Mouse (Mus musculus): ENCODE data around the gene Ccdc50. TPM values are rescaled to one million over a fixed set of nuclear protein-coding genes. Genes with fewer than 3 reads are reported as not detected.
A peak's percentile ranks its signal among the peaks of the same experiment; 100 is the strongest.

The Ccdc50 gene
- total RNA-seq (2021): 100 to 1,000 TPM; 104 to 105 TPM

GRCm38 (mm10) chr16:27388761-27389451, at the start of gene Ccdc50:
TSS of gene Ccdc50 (plus strand) at chr16:27388869.
- intact Hi-C loops (cut with DNase I): no loop called here
- DNase-seq: peak; percentile 83

DNA sequence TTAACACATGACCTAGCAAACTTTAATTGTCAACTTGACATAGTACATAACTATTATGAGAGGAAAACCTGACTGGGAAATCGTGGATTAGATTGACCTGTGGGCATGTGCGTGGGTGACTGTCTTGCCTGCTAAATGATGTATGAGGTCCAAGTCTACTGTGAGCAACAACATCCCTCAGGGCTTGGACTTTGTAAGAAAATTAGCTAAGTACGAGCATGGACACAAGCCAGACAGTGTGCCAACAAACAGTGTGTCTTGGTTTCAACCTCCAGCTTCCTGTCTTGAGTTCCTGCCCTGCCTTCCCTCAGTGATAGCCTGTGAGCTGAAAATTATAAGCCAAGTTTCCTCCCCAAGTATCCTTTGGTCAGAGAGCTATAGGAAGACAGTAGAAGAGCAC, 41.1 kb upstream of the Ccdc50 start:
- intact Hi-C loops (cut with DNase I): no loop called here
- DNase-seq: no peak

GRCm38 (mm10) chr16:27348359-27348758, 40.3 kb upstream of the Ccdc50 start:
- DNase-seq: no peak
- intact Hi-C loops (cut with DNase I): no loop called here

DNA sequence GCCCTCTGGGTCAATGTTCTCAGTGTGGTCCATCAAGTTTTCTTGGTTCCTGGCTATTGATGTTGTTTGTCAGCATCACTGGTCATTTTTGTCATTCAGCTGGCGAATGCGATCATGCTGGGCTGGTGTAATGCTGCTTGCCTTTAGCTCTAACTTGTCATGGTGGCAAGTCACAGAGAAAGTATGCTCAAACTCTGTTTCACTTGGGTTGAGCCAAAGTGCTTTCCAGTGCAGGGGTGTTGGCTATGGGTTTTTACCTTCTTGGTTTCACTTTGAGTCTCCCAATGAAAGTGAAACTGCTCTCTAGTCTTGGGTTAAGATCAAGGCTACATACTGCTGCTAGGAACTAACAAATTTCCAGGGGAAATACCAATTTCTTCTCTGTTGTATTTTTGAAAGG, 39.4 kb upstream of the Ccdc50 start:
- DNase-seq: no peak
- intact Hi-C loops (cut with DNase I): no loop called here

DNA sequence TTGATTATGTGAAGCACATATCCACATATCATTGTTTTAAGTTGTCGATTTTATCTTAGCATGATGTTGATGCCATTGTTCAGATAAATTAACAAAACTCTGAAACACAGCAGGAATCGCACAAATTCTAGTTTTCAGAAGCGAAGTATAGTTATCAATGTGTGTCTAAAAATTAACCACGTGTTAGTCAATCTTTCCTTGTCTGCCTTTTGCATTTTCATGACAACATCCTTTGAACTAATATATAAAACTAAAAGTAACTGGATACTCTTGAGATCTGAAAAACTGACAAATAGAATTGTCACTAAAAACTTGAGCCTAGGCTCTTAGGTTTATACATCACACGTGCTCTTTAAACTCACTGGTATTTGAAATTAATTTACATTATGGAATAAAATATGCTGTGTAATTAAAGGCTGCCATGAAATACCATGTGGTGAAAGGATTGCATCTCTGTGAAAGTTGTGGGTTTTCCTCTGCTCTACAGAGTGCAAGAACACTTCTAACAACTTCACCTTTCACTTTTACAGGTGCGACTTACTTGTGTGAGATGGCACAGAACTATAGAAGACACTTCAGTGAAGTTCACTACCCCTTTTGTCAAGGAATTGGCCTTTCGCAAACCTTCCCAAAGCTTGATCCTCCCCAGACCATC, 38.7 kb upstream of the Ccdc50 start:
- no peak for DNase-seq
- intact Hi-C loops (cut with DNase I): no loop called here

DNA sequence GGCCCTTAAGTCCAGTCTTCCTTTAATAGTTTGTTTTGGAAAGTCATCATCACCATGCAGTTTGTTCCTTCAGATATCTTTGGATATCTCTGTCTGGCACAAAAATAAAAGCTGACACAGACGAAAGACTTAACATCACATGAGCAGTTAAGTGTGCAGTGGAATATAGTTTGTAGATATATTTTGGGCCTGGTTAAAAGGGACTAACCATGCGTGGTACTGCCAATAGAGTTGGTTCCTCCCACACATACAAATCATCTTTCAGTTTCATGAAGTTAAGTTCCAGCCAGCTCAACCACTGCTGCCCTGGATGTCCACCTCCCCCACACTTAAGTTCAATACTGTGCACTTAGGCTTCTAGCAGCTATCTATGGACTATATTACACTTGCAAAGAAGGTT, 34.2 kb upstream of the Ccdc50 start:
- intact Hi-C loops (cut with DNase I): no loop called here
- no peak for DNase-seq

DNA sequence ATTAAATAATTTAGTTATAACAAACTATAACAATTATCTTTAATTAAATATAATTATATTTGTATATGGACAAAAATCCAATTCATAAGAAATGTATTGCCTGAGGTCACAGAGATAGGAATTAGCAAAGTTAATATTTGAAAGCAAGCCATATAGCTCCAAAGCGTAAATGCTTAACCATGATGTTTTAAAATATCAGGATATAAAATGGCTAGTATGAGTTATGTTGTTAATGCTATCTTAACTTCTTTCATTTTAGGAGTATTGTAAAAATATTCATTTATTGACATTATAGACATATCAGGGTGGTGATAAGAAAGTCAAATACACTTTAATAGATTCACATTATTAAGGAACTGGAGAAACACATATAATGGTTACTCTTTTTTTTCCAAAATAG, 28.6 kb upstream of the Ccdc50 start:
- intact Hi-C loops (cut with DNase I): no loop called here

GRCm38 (mm10) chr16:27370191-27370590, 18.5 kb upstream of the Ccdc50 start, which contains the start of gene Uts2b:
TSS of gene Uts2b (minus strand) at chr16:27370239.
- DNase-seq: no peak
- intact Hi-C loops (cut with DNase I): no loop called here

More for the DNA sequence above, 28.6 kb upstream of the Ccdc50 start:
- no peak for DNase-seq

GRCm38 (mm10) chr16:27370700-27371099, 18.0 kb upstream of the Ccdc50 start:
- intact Hi-C loops (cut with DNase I): no loop called here
- no peak for DNase-seq

DNA sequence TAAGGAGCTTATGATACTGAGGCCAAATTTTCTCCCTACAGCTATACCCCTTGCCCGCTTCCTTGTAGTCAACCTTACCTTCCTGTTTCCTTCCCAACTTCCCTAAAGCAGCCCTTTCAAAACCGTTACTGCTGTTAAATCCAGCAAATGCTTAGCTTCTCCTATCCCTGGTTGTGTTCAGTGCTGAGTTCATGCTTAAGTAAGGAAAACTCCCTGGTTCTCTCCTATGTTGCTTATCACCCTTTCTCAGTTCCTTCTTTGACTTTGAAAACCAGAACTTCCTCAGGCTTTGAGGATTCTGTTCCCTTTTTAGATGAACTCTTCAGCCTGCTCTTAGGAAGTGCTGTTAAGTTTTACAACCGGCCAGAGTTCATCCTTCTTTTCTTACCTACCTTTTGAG, 14.5 kb upstream of the Ccdc50 start:
- intact Hi-C loops (cut with DNase I): no loop called here
- no peak for DNase-seq

GRCm38 (mm10) chr16:27375318-27375717, 13.4 kb upstream of the Ccdc50 start:
- intact Hi-C loops (cut with DNase I): no loop called here
- no peak for DNase-seq

DNA sequence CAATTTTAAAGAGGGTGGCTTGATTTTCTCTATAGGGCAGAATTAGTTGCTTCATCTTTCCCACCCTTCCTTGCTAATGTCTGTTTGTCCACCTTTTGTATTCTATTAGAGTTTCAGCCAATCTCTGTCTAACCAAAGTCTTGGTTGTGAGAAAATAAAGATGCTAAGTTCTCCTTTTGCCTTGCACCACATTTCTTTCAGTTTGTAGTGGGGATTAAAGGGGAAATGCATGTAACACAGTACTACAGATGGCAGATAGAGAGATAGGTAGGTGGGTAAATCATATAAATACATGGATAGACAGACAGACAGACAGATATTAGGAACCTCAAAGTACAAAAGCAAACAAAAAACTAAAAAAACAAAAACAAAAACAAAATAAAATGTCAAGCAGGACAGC, 12.1 kb upstream of the Ccdc50 start:
- DNase-seq: no peak
- intact Hi-C loops (cut with DNase I): no loop called here

GRCm38 (mm10) chr16:27382217-27382616, 6.5 kb upstream of the Ccdc50 start:
- intact Hi-C loops (cut with DNase I): no loop called here
- no peak for DNase-seq

GRCm38 (mm10) chr16:27384893-27385603, 3.6 kb upstream of the Ccdc50 start:
- no peak for DNase-seq
- intact Hi-C loops (cut with DNase I): no loop called here

GRCm38 (mm10) chr16:27385649-27386048, 3.0 kb upstream of the Ccdc50 start:
- intact Hi-C loops (cut with DNase I): no loop called here
- DNase-seq: no peak

- DNase-seq: no peak
- intact Hi-C loops (cut with DNase I): no loop called here
Measured at GRCm38 (mm10) chr16:27386850-27387407, 1.7 kb upstream of the Ccdc50 start.

DNA sequence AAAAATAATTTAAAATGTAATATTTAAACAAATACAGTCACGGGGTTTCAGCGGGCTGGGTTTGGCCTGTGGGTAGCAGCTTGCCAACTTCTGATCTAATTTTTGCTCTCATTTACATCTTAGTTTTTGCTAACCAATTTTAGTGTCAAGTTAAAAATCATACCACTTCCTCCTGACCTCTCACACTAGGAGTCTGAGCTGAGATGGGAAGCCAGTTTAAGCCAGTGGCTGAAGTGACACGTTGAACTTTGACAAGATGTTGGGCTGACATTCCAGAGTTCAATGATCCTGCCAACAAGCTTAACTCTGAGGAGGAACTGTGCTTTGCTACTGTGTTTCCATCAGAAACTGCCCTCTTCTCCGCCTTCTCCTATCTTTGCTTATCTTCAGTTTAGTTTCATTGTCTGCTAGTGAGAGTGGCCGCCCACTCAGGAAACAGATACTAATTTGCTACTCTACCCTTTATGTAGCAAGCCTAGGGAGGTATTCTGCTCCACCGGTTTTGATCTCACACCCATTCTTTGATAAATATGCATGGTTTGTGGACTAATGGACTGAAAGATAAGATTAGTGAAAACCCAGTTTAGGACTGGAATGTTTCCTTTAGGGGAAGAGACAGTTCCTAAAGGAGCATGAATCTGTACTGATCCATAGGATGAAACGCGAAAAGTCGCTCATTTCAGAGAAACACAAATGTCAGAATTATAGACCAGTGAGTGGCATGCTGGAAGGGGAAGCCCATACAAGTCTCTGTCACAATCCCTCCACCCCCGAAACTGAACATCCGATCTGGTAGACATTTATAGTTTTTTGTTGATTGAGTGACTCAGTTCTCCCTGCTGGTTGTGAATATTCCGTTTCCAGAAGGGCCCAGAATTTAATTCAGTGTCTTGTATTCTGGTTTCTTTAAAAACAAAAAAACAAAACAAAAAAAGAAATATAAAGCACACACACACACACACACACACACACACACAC, 746 bp upstream of the Ccdc50 start:
- DNase-seq: no peak
- intact Hi-C loops (cut with DNase I): no loop called here

DNA sequence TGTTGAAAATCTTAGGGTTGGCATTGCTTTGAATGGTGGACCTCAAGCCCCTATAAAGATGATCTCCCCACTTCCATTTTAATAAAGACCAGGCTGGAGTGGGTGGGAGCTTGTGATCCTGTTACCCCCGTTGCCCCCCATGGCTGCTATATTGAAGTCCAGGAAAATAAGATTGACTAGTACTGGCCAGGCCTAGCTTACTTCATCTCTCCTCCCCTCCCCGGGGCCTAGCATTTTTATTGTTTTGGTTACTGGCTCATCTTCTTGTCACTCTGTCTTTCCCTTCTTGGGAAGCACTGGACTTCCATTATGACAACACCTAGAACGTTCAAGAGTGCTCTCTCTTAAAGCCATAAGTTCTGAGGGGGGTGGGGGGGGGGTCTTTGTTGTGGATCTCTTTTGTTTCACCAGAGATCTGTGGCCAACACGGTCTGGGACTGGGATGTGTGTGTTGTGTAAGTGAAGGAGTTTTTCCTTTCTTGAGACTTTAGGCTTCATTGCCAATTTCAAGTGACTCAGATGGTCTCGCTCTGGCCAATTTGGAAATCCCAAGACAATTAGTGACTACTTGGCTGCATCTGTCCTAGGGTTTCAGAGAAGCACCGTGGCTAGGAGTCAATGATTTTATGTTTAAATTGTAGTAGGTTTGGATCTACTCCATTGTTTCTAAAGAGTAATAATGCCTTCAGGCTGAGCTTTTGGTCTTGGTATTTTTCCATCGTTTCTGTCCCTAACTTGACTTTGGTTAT, 1.0 kb downstream of the Ccdc50 start:
- DNase-seq: peak; percentile 15
- intact Hi-C loops (cut with DNase I): no loop called here

- DNase-seq: no peak
- intact Hi-C loops (cut with DNase I): no loop called here
Measured at GRCm38 (mm10) chr16:27390306-27390705, 1.6 kb downstream of the Ccdc50 start.

- no peak for DNase-seq
- intact Hi-C loops (cut with DNase I): no loop called here
Measured at GRCm38 (mm10) chr16:27391845-27392244, 3.2 kb downstream of the Ccdc50 start.
